Mouse (Mus musculus) neural tube, postnatal 0 days (tissue): ENCODE results near the gene Xdh. TPM values are rescaled to one million over a fixed set of nuclear protein-coding genes. Genes with fewer than 3 reads are reported as not detected.

Experiments
- polyA plus RNA-seq: library from polyadenylated mRNA; unstranded; fragments of >200 nt; fragmentation: Nextera tagmentation; extraction: Ambion mirVana; gene quantifications from 2 replicates; pipeline ENCODE4 v1.2.1, GENCODE M21; 2015

The Xdh gene
- polyA plus RNA-seq: 0.45 and 0.66 TPM in 2 replicates

DNA sequence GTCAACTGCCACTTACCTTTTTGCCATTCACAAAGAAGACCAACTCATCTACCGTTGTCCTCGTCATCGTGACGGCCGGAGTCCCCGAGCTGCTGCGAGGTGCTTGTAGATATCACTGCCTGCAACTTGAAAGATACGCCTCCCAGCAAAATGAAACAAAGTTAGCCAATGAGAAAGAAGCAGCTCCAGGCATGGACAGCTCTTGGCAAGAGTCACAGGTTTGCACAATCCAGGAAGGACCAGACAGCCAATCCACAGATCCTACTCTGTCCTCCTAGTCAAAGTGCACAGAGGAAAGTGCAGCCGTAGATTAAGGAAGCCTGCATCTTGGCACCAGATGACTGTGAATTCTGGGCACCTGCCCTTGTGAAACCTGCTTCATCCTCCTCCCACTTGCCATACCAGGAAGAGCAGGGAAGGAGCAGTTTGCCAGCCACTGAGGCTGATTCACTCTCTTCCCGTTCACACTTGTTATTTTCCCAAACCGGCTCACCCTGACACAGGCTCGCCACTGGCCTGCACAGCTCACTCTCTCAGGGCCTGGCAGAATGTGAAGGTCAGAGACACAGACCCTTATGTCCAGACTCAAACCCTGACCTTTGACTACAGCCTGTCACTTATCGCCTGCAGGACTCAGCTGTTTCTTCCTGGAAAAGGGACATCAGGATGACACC, at the start of gene Xdh:
Xdh (minus strand) TSS at position 135 of the 674 bp plus-strand sequence.

Other genes with a start within 250 kb of the Xdh start
- 17.8 and 23.7 TPM in 2 replicates for gene Galnt14, start 239.7 kb downstream of the Xdh start, polyA plus RNA-seq
- gene Ehd3, start 146.1 kb downstream of the Xdh start, polyA plus RNA-seq: 26.2 and 29.2 TPM in 2 replicates
- gene Srd5a2, start 97.7 kb upstream of the Xdh start, polyA plus RNA-seq: 0.65 and 0.71 TPM in 2 replicates